Mouse (Mus musculus) forelimb bud, embryonic 11.5 days (tissue): ENCODE results near the gene Mgmt.

Experiments used
- DNase-seq: peaks from one replicate; pipeline ENCODE4 v3.0.0-alpha.2; 2012; ENCODE audit warnings: low read depth, low spot score

The Mgmt gene

GRCm38 (mm10) chr7:137001215-137001614 lies 106.8 kb downstream of the Mgmt start:
- DNase-seq, result no peak

GRCm38 (mm10) chr7:137001783-137002182 lies 107.4 kb downstream of the Mgmt start:
- no peak for DNase-seq

- DNase-seq, result no peak
Measured at GRCm38 (mm10) chr7:137002431-137002830, 108.0 kb downstream of the Mgmt start.

- no peak for DNase-seq
Measured at GRCm38 (mm10) chr7:137005293-137005692, 110.9 kb downstream of the Mgmt start.

- DNase-seq, result no peak
Measured at GRCm38 (mm10) chr7:137008321-137008720, 113.9 kb downstream of the Mgmt start.

- DNase-seq, result no peak
Measured at GRCm38 (mm10) chr7:137009732-137010275, 115.4 kb downstream of the Mgmt start.

DNA sequence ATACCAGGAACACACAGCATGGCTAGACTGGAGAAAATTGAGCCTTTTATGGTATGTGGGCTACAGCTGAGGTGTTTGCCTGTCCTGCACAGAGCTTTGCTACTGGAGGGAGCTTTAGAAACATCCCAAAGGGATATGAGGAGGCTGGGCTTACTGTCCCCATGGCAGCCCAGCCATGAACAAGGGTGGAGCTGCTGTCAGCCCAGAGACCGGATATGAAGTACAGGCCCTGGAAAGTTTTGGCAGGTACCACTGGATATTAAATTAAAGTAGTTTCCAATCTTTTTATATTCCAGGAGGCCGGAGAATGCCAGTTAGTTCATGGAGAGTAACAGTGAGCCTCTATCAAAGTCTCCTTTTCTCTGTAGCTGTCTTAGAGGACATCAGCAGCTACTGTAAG lies 116.0 kb downstream of the Mgmt start:
- no peak for DNase-seq

DNA sequence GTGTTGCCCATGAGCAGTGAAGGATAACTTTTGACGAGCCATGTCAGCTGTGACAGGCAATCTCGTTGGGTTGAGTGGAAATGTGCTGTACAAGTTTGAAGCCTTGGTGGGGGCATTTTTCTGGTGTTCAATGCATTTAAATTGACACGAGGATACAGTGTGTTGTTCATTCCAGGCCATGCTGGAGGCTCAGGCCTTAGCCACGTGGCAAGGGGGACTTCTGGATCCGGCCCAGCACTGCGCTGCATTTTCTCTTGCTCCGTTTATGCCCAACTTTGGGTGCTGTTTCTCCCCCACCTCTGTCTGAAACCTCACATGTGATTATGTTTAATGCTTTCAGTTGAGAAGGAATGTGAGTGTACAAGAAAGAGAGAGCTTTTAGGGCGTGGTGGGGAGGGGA lies 118.3 kb downstream of the Mgmt start:
- DNase-seq, result no peak

GRCm38 (mm10) chr7:137013433-137013832 lies 119.0 kb downstream of the Mgmt start:
- no peak for DNase-seq

- no peak for DNase-seq
Measured at GRCm38 (mm10) chr7:137018614-137019013, 124.2 kb downstream of the Mgmt start.

- DNase-seq, result no peak
Measured at GRCm38 (mm10) chr7:137020195-137020594, 125.8 kb downstream of the Mgmt start.

GRCm38 (mm10) chr7:137030789-137031188 lies 136.4 kb downstream of the Mgmt start:
- DNase-seq, result no peak

DNA sequence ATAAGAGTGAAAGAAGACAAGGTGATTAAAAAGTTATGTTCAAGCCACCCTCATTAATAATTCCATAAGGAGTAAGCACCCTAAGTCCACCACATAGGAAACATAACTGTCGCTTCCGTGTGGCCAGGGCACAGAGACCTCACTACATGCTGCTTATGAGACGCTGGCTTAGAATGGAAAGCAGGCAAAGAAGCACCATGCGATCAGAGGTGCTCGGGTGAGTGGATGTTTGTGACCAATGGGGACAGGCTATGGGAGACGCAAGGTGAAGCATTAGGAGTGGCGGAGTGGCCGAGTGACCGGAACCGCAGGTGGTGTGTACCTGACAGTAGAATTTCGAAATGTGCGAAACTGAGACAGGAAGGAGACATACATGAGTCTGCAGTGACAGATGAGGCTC lies 138.8 kb downstream of the Mgmt start:
- no peak for DNase-seq

DNA sequence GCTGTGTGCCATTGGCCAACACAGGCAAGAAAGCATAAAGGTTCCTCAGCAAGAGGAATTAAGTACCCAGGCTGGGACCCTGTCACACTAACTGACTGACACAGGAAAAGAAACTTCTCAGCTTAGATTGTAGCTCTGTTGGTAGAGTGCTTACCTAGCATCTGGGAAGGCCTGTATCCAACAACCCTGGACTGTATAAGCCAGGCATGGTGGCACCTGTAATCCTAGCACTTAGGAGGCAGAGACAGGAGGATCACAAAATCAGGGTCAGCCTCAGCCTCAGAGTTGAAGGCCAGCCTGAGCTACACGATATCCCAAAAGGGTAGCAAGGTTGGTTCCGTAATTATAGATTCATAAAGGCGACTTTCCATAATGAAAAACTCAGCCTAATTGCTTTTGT lies 140.6 kb downstream of the Mgmt start:
- DNase-seq, result no peak

DNA sequence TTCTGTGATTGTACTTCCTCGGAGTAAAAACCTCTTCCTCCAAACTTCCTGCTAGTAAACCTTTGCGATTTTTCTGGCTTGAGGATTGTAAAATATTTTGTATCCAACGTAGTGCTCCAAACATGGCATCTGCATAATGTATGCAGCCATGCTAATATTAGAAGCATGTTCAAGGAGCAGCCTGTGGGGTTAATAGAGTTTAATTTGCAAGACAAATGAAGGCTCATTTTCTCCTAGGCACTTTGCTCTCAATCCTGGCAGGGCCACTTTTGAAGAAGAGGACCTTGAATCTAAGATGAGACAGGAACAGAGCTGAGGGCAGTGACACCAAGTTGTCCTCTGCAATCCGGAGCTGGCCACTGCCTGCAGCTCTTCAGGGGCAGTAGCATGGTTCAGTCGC lies 141.5 kb downstream of the Mgmt start:
- no peak for DNase-seq

GRCm38 (mm10) chr7:137037471-137037870 lies 143.1 kb downstream of the Mgmt start:
- DNase-seq, result no peak

DNA sequence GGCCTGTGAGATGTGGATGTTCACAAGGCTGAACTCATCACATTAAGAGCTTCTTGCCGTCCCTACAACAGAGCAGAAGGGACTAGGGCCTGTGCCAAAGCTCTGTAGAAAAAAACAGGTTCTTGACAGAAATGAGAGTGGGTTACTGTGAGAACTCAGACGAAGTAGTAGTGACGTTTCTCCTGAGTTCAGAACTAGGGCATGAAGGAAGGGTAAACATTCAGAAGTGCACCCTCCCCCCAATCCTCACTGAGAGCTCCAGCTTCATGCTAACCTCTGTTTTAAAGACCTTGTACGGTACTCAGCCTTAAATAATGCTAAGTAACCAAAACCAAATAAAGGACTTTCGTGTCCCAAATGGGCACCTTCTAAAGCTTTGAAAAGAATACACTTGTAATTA lies 143.5 kb downstream of the Mgmt start:
- no peak for DNase-seq

DNA sequence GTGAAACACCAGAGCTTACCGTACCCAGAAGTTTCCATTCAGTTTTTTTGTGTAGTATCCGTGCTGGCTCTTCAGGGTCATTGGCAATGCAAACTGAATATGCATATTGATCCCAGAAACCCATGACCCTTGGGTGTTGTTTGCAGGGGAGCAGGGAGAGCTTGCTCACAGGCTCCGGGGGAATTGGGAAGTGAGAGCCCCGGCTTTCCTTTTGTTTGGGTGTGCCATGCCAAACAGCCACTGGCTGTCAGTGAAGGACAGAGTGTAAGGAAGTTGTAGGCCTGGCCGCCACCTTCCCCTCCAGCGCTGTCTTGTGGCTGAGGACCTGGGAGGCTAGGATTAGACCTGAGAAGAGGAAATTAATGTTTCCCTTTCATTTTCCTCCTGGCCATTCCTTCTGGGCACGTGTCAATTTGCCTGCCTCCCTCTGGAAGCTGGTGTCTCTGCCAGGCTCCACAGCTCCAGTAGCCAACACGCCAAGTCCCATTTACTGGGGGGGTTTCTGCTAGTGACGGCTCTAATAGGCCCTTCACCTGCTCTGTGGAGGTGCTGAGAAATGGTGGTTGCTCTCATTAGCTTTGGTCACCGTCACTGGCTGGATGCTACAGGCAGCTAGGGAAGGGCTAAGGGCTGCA lies 144.0 kb downstream of the Mgmt start:
- DNase-seq, result no peak

DNA sequence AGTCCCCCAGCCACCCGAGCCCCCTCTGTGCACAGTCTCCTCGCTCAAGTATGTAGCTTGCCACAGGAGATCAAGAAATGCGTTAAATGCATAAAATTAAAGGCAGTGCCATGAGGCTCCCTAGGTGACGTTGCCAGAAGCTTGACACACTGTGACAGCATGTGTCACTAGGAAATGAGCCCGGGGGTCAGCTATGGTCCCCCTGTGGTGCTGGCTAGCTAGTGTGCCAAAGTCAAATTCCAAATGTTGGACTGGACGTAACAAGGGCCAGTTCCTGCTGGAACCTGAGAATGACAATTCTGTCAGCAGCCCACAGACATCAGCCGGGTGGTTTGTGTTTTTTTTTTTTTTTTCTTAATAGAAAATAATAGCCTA lies 144.5 kb downstream of the Mgmt start:
- DNase-seq, result no peak

- no peak for DNase-seq
Measured at GRCm38 (mm10) chr7:137040646-137041045, 146.2 kb downstream of the Mgmt start.

DNA sequence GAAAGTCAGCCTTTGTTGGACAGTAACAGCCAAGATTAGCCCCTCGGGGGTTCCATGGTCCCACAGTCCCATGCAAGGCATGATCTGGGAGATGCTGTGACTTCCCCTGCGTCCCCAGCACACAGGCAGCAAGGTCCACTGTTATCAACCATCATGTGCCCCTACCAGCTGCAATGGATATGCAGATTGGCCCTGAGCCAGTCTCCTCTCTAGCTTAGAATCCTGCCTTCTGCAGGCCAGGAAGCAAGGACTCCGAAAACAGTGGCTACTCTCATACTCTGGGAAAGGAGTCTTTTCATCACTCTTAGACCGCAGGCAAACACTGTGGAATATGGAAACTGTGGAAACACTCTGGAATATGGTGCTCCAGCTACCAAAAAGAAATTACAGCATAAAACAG lies 152.5 kb downstream of the Mgmt start:
- no peak for DNase-seq

GRCm38 (mm10) chr7:137048086-137048922 lies 153.9 kb downstream of the Mgmt start:
- DNase-seq, result no peak

DNA sequence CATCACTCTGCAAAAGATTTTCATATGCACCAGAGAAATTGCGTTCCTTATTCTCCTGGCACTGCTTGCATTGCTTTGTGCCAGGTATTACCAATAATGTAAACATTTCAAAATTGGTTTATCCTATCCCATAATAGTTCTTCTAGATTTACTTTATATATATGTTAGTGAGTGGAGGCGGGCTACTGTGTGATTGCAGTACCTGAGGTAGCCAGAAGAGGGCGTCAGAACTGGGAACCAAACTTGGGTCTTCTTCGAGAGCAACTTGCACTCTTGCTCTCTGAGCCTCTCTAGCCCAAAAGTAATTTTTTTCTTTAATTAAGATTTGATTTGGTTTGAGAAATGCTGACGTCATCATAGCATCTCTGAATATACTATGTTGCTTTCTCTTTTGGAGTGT lies 159.9 kb downstream of the Mgmt start:
- no peak for DNase-seq
